Mouse (Mus musculus) v-Abl transformed pro-B cells (cell line): ENCODE data around the gene Tmem82.

Experiments
- in situ Hi-C, 2 experiments: fragments of 400-800 bp; cut with MboI; formaldehyde crosslinking; loops; one replicate each; pipeline ENCODE4 v1.15.1; 2025; ENCODE audit not compliant: unreplicated experiment in 2 of 2

Gene Tmem82

DNA sequence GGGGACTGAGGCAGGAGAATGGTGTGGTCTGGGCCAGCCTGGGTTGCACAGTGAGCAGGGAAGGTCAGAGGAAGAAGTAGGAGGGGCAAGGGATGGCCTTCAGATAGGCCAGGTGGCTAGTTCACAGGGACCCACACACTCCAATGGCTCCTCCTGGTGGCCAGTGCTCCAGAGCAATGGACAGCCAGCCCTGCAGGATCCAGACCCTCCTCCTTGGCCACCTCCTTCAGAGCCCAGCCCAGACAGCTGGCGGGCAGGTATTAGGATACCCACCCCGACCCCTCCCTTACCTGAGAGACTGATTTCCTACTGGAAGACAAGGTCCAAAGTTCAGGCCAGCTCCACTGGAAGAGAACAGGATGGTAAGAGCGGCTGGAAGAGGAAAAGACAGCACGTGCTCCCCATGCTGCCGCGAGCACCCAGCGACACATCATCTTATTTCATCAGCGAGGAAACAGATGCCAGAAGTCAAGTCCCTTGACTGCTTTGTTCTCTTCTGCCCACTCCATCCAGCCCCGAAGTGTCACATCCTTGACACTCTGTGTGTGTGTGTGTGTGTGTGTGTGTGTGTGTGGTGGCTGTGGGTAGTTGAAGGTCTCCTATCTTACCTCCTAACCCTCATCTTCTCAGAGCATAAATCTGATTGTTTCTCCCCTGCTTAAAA lies 22.7 kb downstream of the Tmem82 start:
- in situ Hi-C loops = loop anchor here in 1 of 2 experiments (25.0 kb wide), 1 partner anchor 333 kb away; no protein-coding TSS in a partner anchor

- in situ Hi-C loops = loop anchor here in 1 of 2 experiments (25.0 kb wide), 1 partner anchor 333 kb away; no protein-coding TSS in a partner anchor
Measured at GRCm38 (mm10) chr4:141595138-141595537, 23.3 kb downstream of the Tmem82 start.

GRCm38 (mm10) chr4:141591547-141591946 lies 26.9 kb downstream of the Tmem82 start:
- in situ Hi-C loops = loop anchor here in 1 of 2 experiments (25.0 kb wide), 1 partner anchor 329 kb away; no protein-coding TSS in a partner anchor

DNA sequence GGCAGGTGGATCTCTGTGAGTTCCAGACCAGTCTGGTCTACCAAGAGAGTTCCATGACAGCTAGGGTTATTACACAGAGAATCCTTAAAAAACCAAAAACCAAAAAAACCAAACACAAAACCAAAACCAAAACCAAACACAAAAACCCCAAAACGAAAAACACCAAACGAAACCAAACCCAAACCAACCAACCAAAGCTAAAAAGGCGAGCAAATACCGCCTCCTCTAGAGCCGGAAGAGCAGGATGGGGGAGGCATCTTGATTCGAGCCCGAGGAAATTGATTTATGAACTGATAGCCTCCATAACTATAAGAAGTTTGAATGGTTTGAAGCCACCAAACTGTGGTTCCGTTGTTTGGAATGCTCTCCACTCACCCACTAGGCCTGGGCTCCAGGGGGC lies 34.5 kb downstream of the Tmem82 start:
- in situ Hi-C loops = loop anchor here in 1 of 2 experiments (25.0 kb wide), 1 partner anchor 322 kb away; no protein-coding TSS in a partner anchor

DNA sequence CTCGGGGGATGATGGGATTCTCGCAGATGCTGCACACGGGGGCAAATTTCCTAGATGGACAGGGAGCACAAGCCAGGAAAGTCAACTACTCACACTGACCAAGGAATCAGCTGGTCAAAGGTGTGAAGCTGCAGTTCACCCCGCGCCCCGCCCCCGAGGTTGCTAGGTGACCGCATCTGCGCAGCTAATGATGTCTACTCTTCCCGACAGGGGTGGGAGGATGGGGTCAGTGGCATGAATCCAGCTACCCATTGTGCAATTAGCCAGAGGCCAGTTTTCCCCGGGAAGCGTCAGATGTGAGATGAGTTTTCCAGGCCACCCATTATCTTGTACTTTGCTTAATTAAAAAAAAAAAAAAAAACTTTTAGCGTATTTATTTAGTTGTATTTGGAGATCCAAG lies 37.4 kb downstream of the Tmem82 start:
- in situ Hi-C loops = loop anchor here in 1 of 2 experiments (25.0 kb wide), 1 partner anchor 319 kb away; no protein-coding TSS in a partner anchor

- in situ Hi-C loops = loop anchor here in 1 of 2 experiments (10.0 to 25.0 kb wide), 2 partner anchors 174 to 317 kb away; no protein-coding TSS in a partner anchor
Measured at GRCm38 (mm10) chr4:141578833-141579232, 39.6 kb downstream of the Tmem82 start.

GRCm38 (mm10) chr4:141576877-141577276 lies 41.6 kb downstream of the Tmem82 start:
- in situ Hi-C loops = loop anchor here in 1 of 2 experiments (10.0 to 25.0 kb wide), 2 partner anchors 172 to 315 kb away; no protein-coding TSS in a partner anchor

DNA sequence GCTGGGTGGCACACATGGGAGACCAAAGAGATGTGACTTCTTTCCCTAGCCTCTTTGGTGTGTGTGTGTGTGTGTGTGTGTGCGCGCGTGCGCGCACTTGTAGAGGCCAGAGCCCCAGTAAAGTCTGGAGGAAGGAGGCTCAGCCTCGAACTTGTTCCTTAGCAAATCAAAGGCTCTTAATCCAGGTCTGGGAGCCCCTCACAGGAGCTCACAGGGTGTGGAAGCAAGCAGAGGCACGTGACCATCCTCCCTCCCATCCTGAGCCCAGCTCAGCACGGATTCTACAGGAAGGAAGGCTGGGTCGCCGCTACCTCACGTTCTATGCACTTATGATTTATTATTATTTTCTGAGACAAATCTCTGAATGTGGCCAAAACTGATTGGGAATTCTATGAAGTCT lies 42.0 kb downstream of the Tmem82 start:
- in situ Hi-C loops = loop anchor here in 1 of 2 experiments (10.0 to 25.0 kb wide), 2 partner anchors 172 to 314 kb away; no protein-coding TSS in a partner anchor

GRCm38 (mm10) chr4:141574789-141575702 lies 43.4 kb downstream of the Tmem82 start:
- in situ Hi-C loops = loop anchor here in 1 of 2 experiments (10.0 to 25.0 kb wide), 2 partner anchors 170 to 313 kb away; no protein-coding TSS in a partner anchor

GRCm38 (mm10) chr4:141573359-141573966 lies 45.0 kb downstream of the Tmem82 start:
- in situ Hi-C loops = loop anchor here in 1 of 2 experiments (10.0 kb wide), 1 partner anchor 169 kb away; no protein-coding TSS in a partner anchor

DNA sequence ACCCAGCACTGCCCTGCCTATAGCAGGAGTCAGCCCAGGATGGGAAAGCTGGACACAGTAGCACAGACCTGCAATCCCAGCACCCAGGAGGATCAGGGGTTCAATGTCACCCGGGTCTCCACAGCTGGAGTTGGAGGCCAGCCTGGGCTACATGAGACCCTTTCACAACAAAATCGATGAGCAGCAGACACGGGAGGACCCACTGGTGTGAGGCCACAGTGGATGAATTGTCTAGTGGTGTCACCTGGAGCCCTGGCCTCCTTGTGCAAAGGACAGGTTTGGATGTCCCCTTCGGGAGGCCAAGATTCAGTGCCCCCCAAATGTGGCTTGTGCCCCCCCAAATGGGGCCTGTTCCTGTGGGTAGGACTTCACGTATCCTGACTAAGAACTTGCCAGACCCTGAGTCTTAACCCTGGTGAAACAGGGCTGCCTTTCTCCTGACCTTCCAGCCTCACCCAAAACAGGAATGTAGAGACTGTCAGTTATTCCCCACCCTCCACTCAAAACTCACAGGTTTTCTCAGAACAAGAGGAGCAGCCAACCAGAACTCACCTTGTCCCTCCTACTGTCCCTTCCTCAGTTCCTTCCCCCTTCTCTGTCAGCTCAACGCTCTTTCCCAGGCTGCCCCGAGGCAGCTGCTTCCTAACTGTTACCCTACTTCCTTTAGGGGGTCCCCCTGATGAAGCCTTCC lies 45.6 kb downstream of the Tmem82 start:
- in situ Hi-C loops = loop anchor here in 1 of 2 experiments (10.0 kb wide), 1 partner anchor 168 kb away; no protein-coding TSS in a partner anchor

DNA sequence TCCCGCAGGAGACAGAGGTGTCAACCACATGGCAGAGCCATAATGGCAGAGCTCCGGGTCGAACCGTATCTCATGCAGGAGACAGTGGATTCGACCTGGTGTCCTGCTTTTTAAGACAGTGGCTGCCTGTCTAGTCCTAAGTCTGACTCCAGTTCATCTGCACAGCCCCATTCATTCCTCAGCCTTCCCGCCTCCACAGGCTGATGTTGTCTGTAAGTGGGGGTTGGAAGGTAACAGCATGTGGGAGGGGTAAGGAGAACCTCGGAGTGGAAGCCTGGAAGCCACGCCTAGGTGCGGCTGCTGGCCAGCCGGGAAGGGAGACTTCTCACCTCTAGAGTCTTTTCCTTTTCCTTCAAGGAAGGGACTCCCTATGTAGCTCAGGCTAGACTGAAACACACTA lies 46.5 kb downstream of the Tmem82 start:
- in situ Hi-C loops = loop anchor here in 1 of 2 experiments (10.0 kb wide), 1 partner anchor 167 kb away; no protein-coding TSS in a partner anchor

- in situ Hi-C loops = loop anchor here in 1 of 2 experiments (10.0 kb wide), 1 partner anchor 167 kb away; no protein-coding TSS in a partner anchor
Measured at GRCm38 (mm10) chr4:141571337-141571739, 47.1 kb downstream of the Tmem82 start.

- in situ Hi-C loops = loop anchor here in 1 of 2 experiments (10.0 kb wide), 1 partner anchor 166 kb away; no protein-coding TSS in a partner anchor
Measured at GRCm38 (mm10) chr4:141570821-141571220, 47.6 kb downstream of the Tmem82 start.

DNA sequence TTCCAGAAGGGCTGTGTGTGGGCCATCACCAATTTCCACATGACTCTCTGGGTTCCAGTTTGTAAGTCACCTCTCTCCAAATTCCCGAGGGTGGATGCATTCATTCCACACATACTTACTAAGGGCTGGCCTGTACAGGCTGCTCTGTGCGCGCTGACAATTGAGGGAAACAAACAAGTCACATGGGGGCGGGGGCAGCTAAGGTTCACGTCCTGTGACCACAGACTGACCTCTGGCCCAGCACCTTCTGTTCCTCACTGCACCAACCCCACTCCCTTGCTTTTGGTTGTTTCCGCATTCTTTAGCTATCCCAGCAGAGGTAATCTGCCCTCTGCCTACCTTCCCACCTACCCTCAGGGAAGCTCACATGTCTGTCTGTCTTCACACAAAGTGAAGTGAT lies 48.4 kb downstream of the Tmem82 start:
- in situ Hi-C loops = loop anchor here in 1 of 2 experiments (10.0 kb wide), 1 partner anchor 165 kb away; no protein-coding TSS in a partner anchor

GRCm38 (mm10) chr4:141568966-141569365 lies 49.5 kb downstream of the Tmem82 start:
- in situ Hi-C loops = loop anchor here (5.0 kb wide), 2 partner anchors 137 to 142 kb away; no protein-coding TSS in a partner anchor

DNA sequence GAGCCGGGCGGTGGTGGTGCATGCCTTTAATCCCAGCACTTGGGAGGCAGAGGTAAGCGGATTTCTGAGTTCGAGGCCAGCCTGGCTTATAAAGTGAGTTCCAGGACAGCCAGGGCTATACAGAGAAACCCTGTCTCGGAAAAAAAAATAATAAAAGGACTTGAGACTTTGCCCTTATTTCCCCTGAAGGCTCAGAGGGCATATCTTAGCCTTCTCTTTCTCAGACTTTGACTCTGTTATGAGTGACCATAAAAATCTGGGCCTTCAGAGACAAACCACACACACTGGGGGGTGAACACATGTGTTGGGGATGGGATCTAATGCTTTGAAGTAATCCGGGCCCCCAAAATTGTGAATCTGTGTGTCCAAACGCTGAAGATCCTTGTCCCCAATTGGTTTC lies 51.3 kb downstream of the Tmem82 start:
- in situ Hi-C loops = loop anchor here (5.0 kb wide), 2 partner anchors 135 to 140 kb away; no protein-coding TSS in a partner anchor

GRCm38 (mm10) chr4:141566187-141566586 lies 52.2 kb downstream of the Tmem82 start:
- in situ Hi-C loops = loop anchor here (5.0 kb wide), 2 partner anchors 134 to 139 kb away; no protein-coding TSS in a partner anchor

- in situ Hi-C loops = loop anchor here (5.0 kb wide), 2 partner anchors 133 to 138 kb away; no protein-coding TSS in a partner anchor
Measured at GRCm38 (mm10) chr4:141565325-141565724, 53.1 kb downstream of the Tmem82 start.
